Mouse (Mus musculus) intestine, embryonic 14.5 days (tissue): ENCODE results near the gene Orm3. TPM values are rescaled to one million over a fixed set of nuclear protein-coding genes. Genes with fewer than 3 reads are reported as not detected.

Experiments
- polyA plus RNA-seq: library from polyadenylated mRNA; unstranded; fragments of >200 nt; fragmentation: Nextera tagmentation; extraction: Ambion mirVana; gene quantifications from 2 replicates; pipeline ENCODE4 v1.2.1, GENCODE M21; 2014

Gene Orm3
- polyA plus RNA-seq, 1 experiment from 2014 or later, result not detected

Other genes with a start within 250 kb of the Orm3 start
- gene Ambp, start 201.4 kb upstream of the Orm3 start, polyA plus RNA-seq, result 17.0 and 53.1 TPM in 2 replicates
- 44.5 and 50.0 TPM in 2 replicates for gene Kif12, start 184.0 kb upstream of the Orm3 start, polyA plus RNA-seq
- gene Col27a1, start 142.2 kb upstream of the Orm3 start, polyA plus RNA-seq, result 18.5 and 21.2 TPM in 2 replicates
- not detected in 2 replicates for gene Orm1, start 11.6 kb upstream of the Orm3 start, polyA plus RNA-seq
- gene Orm2, start 6.3 kb downstream of the Orm3 start, polyA plus RNA-seq, result not detected in 2 replicates
- gene Akna, start 47.2 kb downstream of the Orm3 start, polyA plus RNA-seq, result 6.4 and 6.8 TPM in 2 replicates
- gene Whrn, start 139.8 kb downstream of the Orm3 start, polyA plus RNA-seq, result 3.1 and 4.0 TPM in 2 replicates
- 264 and 277 TPM in 2 replicates for gene Atp6v1g1, start 188.6 kb downstream of the Orm3 start, polyA plus RNA-seq
- 11.3 and 11.9 TPM in 2 replicates for gene Tmem268, start 202.6 kb downstream of the Orm3 start, polyA plus RNA-seq
- gene Gm11213, start 249.1 kb downstream of the Orm3 start, polyA plus RNA-seq, result not detected in 2 replicates